Mouse (Mus musculus): ENCODE measurements around the gene Trim13. TPM values are rescaled to one million over a fixed set of nuclear protein-coding genes. Genes with fewer than 3 reads are reported as not detected.
A peak's percentile ranks its signal among the peaks of the same experiment; 100 is the strongest.

Gene Trim13
- polyA plus RNA-seq, 1 experiment from 2014 or later = 41.7 TPM

DNA sequence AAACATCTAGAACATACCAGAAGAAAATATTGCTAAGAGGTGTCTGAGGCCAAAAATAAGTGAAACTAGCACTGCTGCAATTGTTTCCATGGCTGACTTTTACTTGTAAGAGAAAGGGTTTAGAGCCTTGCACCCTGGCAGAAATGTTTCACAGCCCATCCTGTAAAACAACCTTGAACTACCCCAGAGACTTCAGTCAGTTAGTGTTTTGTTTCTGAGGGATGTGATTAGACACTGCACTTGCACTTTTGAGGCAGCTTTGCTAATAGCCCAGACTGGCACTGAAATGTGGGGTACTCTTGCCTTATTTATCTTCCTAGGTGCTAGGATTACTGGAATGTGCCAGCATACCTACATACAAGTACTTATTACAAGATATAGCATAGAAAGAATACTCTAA, 37.9 kb downstream of the Trim13 start:
- H3K9ac ChIP-seq = no peak overlapping the region
- H3K9me3 ChIP-seq = no peaks in the 10 kb centered on the region
- H3K27me3 ChIP-seq = no peaks in the 10 kb centered on the region
- no peaks in the 10 kb centered on the region; the same call in 1 of the 2 replicates for H3K36me3 ChIP-seq
- H3K4me1 ChIP-seq (replicated peaks) = no peaks in the 10 kb centered on the region
- H3K4me3 ChIP-seq = no peak overlapping the region
- ATAC-seq (ENCODE audit: low FRiP score, low read depth) = no peak
- H3K27ac ChIP-seq (replicated peaks) = no peak overlapping the region
- no peak overlapping the region for H3K4me2 ChIP-seq

DNA sequence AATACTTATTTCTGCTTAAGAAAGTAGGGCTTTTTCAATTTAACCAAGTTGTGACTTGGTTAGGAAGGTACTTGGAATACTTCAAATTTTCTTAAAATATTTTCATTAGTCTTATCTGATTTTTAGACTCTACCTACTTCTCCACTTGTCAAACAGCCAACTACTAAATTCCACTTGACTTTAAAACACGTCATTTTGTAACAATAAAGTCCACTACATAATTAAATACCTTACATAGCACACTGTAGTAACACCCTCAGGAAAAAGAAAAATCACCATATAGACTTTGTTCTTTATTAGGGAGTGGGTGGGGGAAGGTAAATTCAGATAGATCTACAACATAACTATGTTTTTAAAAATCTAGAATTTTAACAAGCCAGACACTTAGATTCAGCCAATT, 44.6 kb downstream of the Trim13 start:
- Histone ChIP-seq H3K36me3 (no peaks in the 10 kb centered on the region), H3K27me3 (no peaks in the 10 kb centered on the region), H3K9ac (no peak overlapping the region), H3K4me1 (replicated peaks) (0 out of 2 replicates have a peak, but pooled peaks cover 5% of the 10 kb centered on the region), H3K4me2 (no peak overlapping the region), H3K27ac (replicated peaks) (no peak overlapping the region), H3K9me3 (no peaks in the 10 kb centered on the region), H3K4me3 (no peak overlapping the region)
- 56% methylated on average over 1 of the region's 1 CpGs for WGBS
- ATAC-seq (ENCODE audit: low FRiP score, low read depth) = no peak

- Histone ChIP-seq H3K27me3 (no peaks in the 10 kb centered on the region), H3K4me3 (no peak overlapping the region), H3K27ac (replicated peaks) (no peak overlapping the region), H3K9ac (no peak overlapping the region), H3K36me3 (no peaks in the 10 kb centered on the region), H3K4me1 (replicated peaks) (0 out of 2 replicates have a peak, but pooled peaks cover 9% of the 10 kb centered on the region), H3K4me2 (no peak overlapping the region), H3K9me3 (no peaks in the 10 kb centered on the region)
- WGBS = 49% methylated on average over 1 of the region's 1 CpGs
- ATAC-seq (ENCODE audit: low FRiP score, low read depth) = no peak
Observed at GRCm38 (mm10) chr14:61645547-61645946, 47.5 kb downstream of the Trim13 start.

- Histone ChIP-seq H3K4me3 (peak overlapping the region; percentile 88), H3K4me1 (replicated peaks) (0 out of 2 replicates have a peak, but pooled peaks cover 11% of the 10 kb centered on the region), H3K27ac (replicated peaks) (peak overlapping the region; percentile 87), H3K27me3 (no peaks in the 10 kb centered on the region), H3K9me3 (no peaks in the 10 kb centered on the region), H3K4me2 (peak overlapping the region; percentile 76), H3K36me3 (no peaks in the 10 kb centered on the region), H3K9ac (peak overlapping the region; percentile 72)
- ATAC-seq (ENCODE audit: low FRiP score, low read depth) = no peak
- under 1% methylated on average over 24 of the region's 24 CpGs for WGBS
Observed at GRCm38 (mm10) chr14:61647182-61647880, 49.3 kb downstream of the Trim13 start.

- no peaks in the 10 kb centered on the region for H3K27me3 ChIP-seq
- peak overlapping the region; percentile 88 for H3K4me3 ChIP-seq
- H3K27ac ChIP-seq (replicated peaks) = peak overlapping the region; percentile 87
- H3K4me1 ChIP-seq (replicated peaks) = 0 out of 2 replicates have a peak, but pooled peaks cover 11% of the 10 kb centered on the region
- WGBS = under 1% methylated on average over 81 of the region's 95 CpGs
- H3K36me3 ChIP-seq = no peaks in the 10 kb centered on the region
- peak overlapping the region; percentile 72 for H3K9ac ChIP-seq
- H3K4me2 ChIP-seq = peak overlapping the region; percentile 76
- H3K9me3 ChIP-seq = no peaks in the 10 kb centered on the region
- peak; percentile 73 for ATAC-seq (ENCODE audit: low FRiP score, low read depth)
Observed at GRCm38 (mm10) chr14:61647881-61648684, 50.0 kb downstream of the Trim13 start.

DNA sequence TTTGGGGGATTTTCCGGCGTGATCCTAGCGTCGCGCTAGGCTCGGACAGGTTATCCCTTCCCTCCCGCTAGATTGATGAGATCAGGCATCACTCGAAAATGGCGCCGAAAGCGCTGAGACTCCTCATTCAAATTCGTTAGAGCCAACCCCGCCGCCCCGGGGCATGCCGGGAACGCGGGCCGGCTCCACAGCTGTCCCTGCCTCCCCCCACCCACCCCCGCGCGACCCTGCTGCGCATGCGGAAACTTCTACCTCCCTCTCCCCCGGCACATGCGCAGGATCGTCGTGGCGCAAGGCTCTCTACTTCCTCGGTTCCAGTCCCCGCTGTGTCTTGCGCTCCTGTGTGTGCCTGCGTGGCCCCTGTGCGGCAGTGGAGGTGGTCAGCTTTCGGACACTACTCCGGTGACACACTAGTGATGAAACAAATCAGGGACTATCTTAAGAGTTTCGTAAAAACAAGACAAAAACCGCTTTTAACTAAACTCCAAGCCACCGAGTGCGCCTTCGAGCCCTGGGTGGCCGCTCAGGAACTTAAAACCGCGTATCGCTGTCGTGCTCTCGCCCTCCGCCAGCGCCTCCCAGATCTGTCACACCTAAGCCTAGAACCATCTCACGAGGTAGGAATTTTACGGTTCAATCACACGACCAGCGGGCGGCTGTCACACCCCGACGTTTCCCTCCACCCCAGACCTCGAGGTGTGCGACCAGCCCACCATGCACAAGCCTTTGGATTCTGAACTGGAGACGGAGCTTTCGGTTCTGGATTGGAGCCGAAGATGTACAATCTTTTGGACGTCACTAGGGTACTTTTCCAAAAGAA, 50.8 kb downstream of the Trim13 start:
- H3K4me3 ChIP-seq = peak overlapping the region; percentile 88
- no peaks in the 10 kb centered on the region for H3K36me3 ChIP-seq
- 0 out of 2 replicates have a peak, but pooled peaks cover 11% of the 10 kb centered on the region for H3K4me1 ChIP-seq (replicated peaks)
- no peaks in the 10 kb centered on the region for H3K27me3 ChIP-seq
- H3K4me2 ChIP-seq = peak overlapping the region; percentile 76
- peak overlapping the region; percentile 87 for H3K27ac ChIP-seq (replicated peaks)
- H3K9me3 ChIP-seq = no peaks in the 10 kb centered on the region
- peak; percentile 95 for ATAC-seq (ENCODE audit: low FRiP score, low read depth)
- WGBS = 2% methylated on average over 62 of the region's 62 CpGs
- peak overlapping the region; percentile 72 for H3K9ac ChIP-seq

DNA sequence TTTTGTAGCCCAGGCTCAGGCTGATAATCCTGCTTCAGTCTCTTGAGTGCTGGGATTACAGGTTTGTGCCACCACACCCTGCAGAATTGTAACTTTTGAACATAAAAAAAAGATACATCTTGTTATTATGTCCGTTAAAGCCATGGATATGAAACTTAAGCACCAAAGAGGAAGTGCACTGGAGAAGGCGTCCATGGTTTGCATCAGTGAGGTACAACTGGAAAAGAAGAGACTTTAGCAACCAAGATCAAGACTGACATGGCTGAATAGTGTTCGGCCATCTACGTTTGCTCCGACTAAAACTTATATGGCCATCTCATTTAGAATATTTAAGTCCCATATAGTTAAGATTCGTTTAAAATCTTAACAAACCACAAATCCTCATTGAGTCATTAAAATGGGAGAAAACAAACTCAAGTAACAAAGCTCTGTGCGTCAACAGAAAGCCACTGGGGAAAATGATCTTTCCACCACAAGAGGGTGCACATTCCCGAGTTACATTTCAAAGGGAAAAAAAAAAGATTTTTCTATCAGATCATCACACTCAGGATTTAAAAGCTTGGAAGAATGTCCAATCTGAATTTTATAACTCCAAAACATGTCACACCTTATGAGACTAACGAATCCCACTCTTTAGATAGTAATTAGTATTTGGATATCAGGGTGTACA, 52.4 kb downstream of the Trim13 start:
- no peaks in the 10 kb centered on the region for H3K27me3 ChIP-seq
- ATAC-seq (ENCODE audit: low FRiP score, low read depth) = no peak
- no peaks in the 10 kb centered on the region for H3K36me3 ChIP-seq
- no peaks in the 10 kb centered on the region for H3K9me3 ChIP-seq
- 45% methylated on average over 9 of the region's 9 CpGs for WGBS
- no peak overlapping the region for H3K4me2 ChIP-seq
- no peak overlapping the region for H3K4me3 ChIP-seq
- no peak overlapping the region for H3K27ac ChIP-seq (replicated peaks)
- H3K4me1 ChIP-seq (replicated peaks) = 0 out of 2 replicates have a peak, but pooled peaks cover 11% of the 10 kb centered on the region
- H3K9ac ChIP-seq = no peak overlapping the region

MicroRNA genes within 50 kb of the gene (microRNA counts, 519-probe panel; counts per million panel counts)
- microRNA mmu-miR-15a = 4,292 counts per million, percentile 88 among the panel's probes with 10 or more counts
- microRNA mmu-miR-16 = 5,389 counts per million, percentile 99 among the panel's probes with 10 or more counts

Small RNAs within 50 kb of the gene (microRNA-seq; reads per million reads assigned to microRNA genes)
- gene Mir15a = 2,836 reads per million, percentile 86 among the genes with 10 or more reads in this experiment
- gene Mir16-1 = 1,626 reads per million, percentile 81 among the genes with 10 or more reads in this experiment

Other genes starting within 250 kb of the Trim13 start
- gene Ebpl, start 237.8 kb upstream of the Trim13 start, polyA plus RNA-seq (2015; fragmentation: Nextera tagmentation; extraction: Ambion mirVana) = 10.1 and 11.6 TPM in 2 replicates
- 66.7 and 68.6 TPM in 2 replicates for gene Kpna3, start 158.4 kb upstream of the Trim13 start, polyA plus RNA-seq (2015; fragmentation: Nextera tagmentation; extraction: Ambion mirVana)
- 52.1 and 55.2 TPM in 2 replicates for gene Spryd7, start 41.4 kb upstream of the Trim13 start, polyA plus RNA-seq (2015; fragmentation: Nextera tagmentation; extraction: Ambion mirVana)
- gene Kcnrg, start 9.2 kb downstream of the Trim13 start, polyA plus RNA-seq (2015; fragmentation: Nextera tagmentation; extraction: Ambion mirVana) = 3.0 and 3.3 TPM in 2 replicates

Data from hindbrain, embryonic 15.5 days (tissue).